ENCODE assay signal across 8 mouse cellular contexts in genomic region chr17:3331721-3332461, GRCm38 (mm10). TPM values are rescaled to one million over a fixed set of nuclear protein-coding genes. Genes with fewer than 3 reads are reported as not detected.
DNase-seq lines count a peak whose midpoint lies in the region; ATAC-seq lines count a peak whose summit lies in the region.

No protein-coding gene starts in this region.

- 0 out of 4 replicates have a peak overlapping the region, but pooled peaks have one; percentile 2 to 21 for H3K27ac ChIP-seq in heart, embryonic 14.5 days (replicated peaks in 1 of 2; ENCODE audit: control insufficient read depth in 1 of 2, insufficient read depth in 1 of 2, low read depth in 2 of 2, low read length in 2 of 2)
- H3K27ac ChIP-seq in limb, embryonic 10.5 days: peak overlapping the region; percentile 42; the same call in 1 of the 2 replicates
- no peak overlapping the region for H3K27ac ChIP-seq in liver, embryonic 12.5 days

- no peak overlapping the region for H3K4me3 ChIP-seq in heart, embryonic 14.5 days (ENCODE audit: control insufficient read depth in 1 of 2, insufficient read depth in 1 of 2, low read depth in 1 of 2, low read length in 2 of 2)
- H3K4me3 ChIP-seq in limb, embryonic 10.5 days: no peak overlapping the region
- H3K4me3 ChIP-seq in liver, embryonic 12.5 days: no peak overlapping the region

- H3K9ac ChIP-seq in heart, embryonic 14.5 days (ENCODE audit: low read length): no peak overlapping the region
- H3K9ac ChIP-seq in liver, embryonic 12.5 days: no peak overlapping the region

- H3K27me3 ChIP-seq in heart, embryonic 14.5 days (ENCODE audit: control insufficient read depth, insufficient read depth, low read length): no peaks in the 10 kb centered on the region
- peaks cover 25% of the 10 kb centered on the region for H3K27me3 ChIP-seq in limb, embryonic 10.5 days (ENCODE audit: low read depth, poor library complexity, severe bottlenecking)
- peaks cover 25% of the 10 kb centered on the region for H3K27me3 ChIP-seq in liver, embryonic 12.5 days (replicated peaks)

- no peaks in the 10 kb centered on the region for H3K9me3 ChIP-seq in heart, embryonic 14.5 days (ENCODE audit: control insufficient read depth, low read length)
- H3K9me3 ChIP-seq in limb, embryonic 10.5 days (replicated peaks): no peaks in the 10 kb centered on the region
- H3K9me3 ChIP-seq in liver, embryonic 12.5 days (replicated peaks): no peaks in the 10 kb centered on the region

- peaks cover 0 to 2% of the 10 kb centered on the region in 2 experiments; a peak in 1 of 4 replicates for H3K4me1 ChIP-seq in heart, embryonic 14.5 days (ENCODE audit: control insufficient read depth in 2 of 2, insufficient read depth in 2 of 2, low read length in 2 of 2)
- H3K4me1 ChIP-seq in limb, embryonic 10.5 days: peaks cover 23% of the 10 kb centered on the region
- peaks cover 2% of the 10 kb centered on the region for H3K4me1 ChIP-seq in liver, embryonic 12.5 days

- no peak overlapping the region for H3K4me2 ChIP-seq in heart, embryonic 14.5 days (ENCODE audit: low read length)
- H3K4me2 ChIP-seq in liver, embryonic 12.5 days: no peak overlapping the region

- no peaks in the 10 kb centered on the region for H3K36me3 ChIP-seq in heart, embryonic 14.5 days (ENCODE audit: control insufficient read depth, insufficient read depth, low read length)
- H3K36me3 ChIP-seq in limb, embryonic 10.5 days: no peaks in the 10 kb centered on the region
- no peaks in the 10 kb centered on the region for H3K36me3 ChIP-seq in liver, embryonic 12.5 days

- DNase-seq in right cerebral cortex, postnatal 14 days: peak; percentile 43
- DNase-seq in right cerebral cortex, postnatal 36 days (ENCODE audit: low spot score in 2 of 2): no peak
- DNase-seq in cerebellum, adult 8-10 months: peak; percentile 83
- no peak for DNase-seq in limb, embryonic 10.5 days (ENCODE audit: low spot score)
- DNase-seq in thymus, postnatal 10 days (ENCODE audit: low spot score in 2 of 2): no peak
- DNase-seq in right cerebral cortex, postnatal 25 days: no peak

- ATAC-seq in heart, embryonic 14.5 days (ENCODE audit: insufficient number of reproducible peaks, insufficient read depth, low FRiP score, low read depth): no peak
- no peak for ATAC-seq in liver, embryonic 12.5 days

- 75% methylated on average over 7 of the region's 7 CpGs for WGBS in heart, embryonic 14.5 days
- WGBS in limb, embryonic 10.5 days: 80% methylated on average over 7 of the region's 7 CpGs
- 75% methylated on average over 7 of the region's 7 CpGs for WGBS in liver, embryonic 12.5 days (ENCODE audit: insufficient replicate concordance)

RNA-seq across cellular contexts. Expression of gene Tiam2, which starts 5.5 kb away (rescaled TPM):
- 3.7 and 3.9 TPM in 2 replicates for polyA plus RNA-seq in heart, embryonic 14.5 days (2014; fragmentation: Nextera tagmentation; extraction: Ambion mirVana)
- 4.2 and 6.3 TPM in 2 replicates for polyA plus RNA-seq in limb, embryonic 10.5 days (2016; fragmentation: Nextera tagmentation; extraction: Ambion mirVana)
- 1.3 and 1.6 TPM in 2 replicates for polyA plus RNA-seq in liver, embryonic 12.5 days (2016; fragmentation: Nextera tagmentation; extraction: Ambion mirVana)

Comparison
In these comparisons a context has a peak if more than half of its experiments do, and no peak if none do; other contexts are left out.
1. DNase-seq: peak in right cerebral cortex, postnatal 14 days (single experiment) and cerebellum, adult 8-10 months (single experiment); none in right cerebral cortex, postnatal 36 days (0 of 2), limb, embryonic 10.5 days (single experiment), thymus, postnatal 10 days (0 of 2) and right cerebral cortex, postnatal 25 days (single experiment).